In the genomic region with DNA sequence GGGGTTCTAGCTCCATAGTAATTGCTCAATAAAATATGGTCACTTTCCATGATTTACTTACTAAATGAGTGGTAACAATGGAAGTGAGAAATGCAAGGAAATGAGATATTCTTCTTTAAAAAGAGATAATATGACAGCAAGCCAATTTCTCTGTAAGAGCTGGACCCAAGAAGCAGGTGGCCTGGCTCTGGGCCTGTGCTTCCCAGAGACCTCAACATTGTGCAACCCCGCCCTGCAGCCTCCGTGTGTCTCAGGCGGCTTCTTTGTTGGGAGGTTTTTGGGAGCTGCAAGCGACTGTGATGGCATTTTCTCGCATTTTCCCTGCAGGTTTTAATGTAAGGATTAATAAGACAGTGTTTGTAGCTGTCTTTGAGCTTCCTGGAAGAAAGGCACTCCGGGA, we compare ENCODE assay signal across 17 mouse cellular contexts.
"Had no signal": no experiment of that assay in that cellular context is flagged by ENCODE, and none has a peak within 500 bp of the region (broad histone marks: within the 10 kb centered on the region; RNA-seq: fewer than 3 reads in every experiment).

No protein-coding gene starts in this region.

- ATAC-seq: intestine, postnatal 0 days; liver, postnatal 0 days; midbrain, embryonic 16.5 days had no signal

- DNase-seq: kidney, adult 8-10 months; kidney, postnatal 4 days; liver, embryonic 13.5 days; liver, postnatal 0 days; lung, postnatal 14 days; right cerebral cortex, adult 18-20 months; thymus, adult 18-20 months; thymus, postnatal 14 days had no signal

- H3K27me3 ChIP-seq: liver, embryonic 13.5 days; lung, embryonic 15.5 days; neural tube, embryonic 15.5 days had no signal

- H3K4me2 ChIP-seq: liver, embryonic 13.5 days; lung, embryonic 15.5 days; midbrain, embryonic 12.5 days; neural tube, embryonic 15.5 days had no signal

- H3K27ac ChIP-seq: kidney, postnatal 0 days; left cerebral cortex, adult 2 months; limb, embryonic 10.5 days; liver, embryonic 13.5 days; lung, embryonic 15.5 days; macrophage; midbrain, embryonic 12.5 days; neural tube, embryonic 15.5 days had no signal

- H3K4me3 ChIP-seq: left cerebral cortex, adult 2 months; limb, embryonic 10.5 days; liver, embryonic 13.5 days; lung, embryonic 15.5 days; midbrain, embryonic 12.5 days; neural tube, embryonic 15.5 days had no signal

- H3K36me3 ChIP-seq: liver, embryonic 13.5 days; lung, embryonic 15.5 days; midbrain, embryonic 12.5 days; neural tube, embryonic 15.5 days had no signal

- H3K4me1 ChIP-seq: liver, embryonic 13.5 days had no signal

- H3K9me3 ChIP-seq: limb, embryonic 10.5 days; liver, embryonic 13.5 days; lung, embryonic 15.5 days; midbrain, embryonic 12.5 days; neural tube, embryonic 15.5 days had no signal

- H3K9ac ChIP-seq: liver, embryonic 13.5 days; liver, postnatal 0 days; lung, embryonic 15.5 days; midbrain, embryonic 12.5 days; neural tube, embryonic 15.5 days had no signal
